Mouse (Mus musculus): Measurements from ENCODE around the gene Ubqln4.

- TF ChIP-seq CTCF (conservative IDR thresholded peaks at IDR 0.05; ENCODE audit: low read length): no peak
- no peak for TF ChIP-seq POU5F1 (IDR thresholded peaks at IDR 0.05; ENCODE audit: borderline replicate concordance, low read length)
- TF ChIP-seq NANOG (IDR thresholded peaks at IDR 0.05; ENCODE audit: borderline replicate concordance, low read length): no peak
Observed at GRCm38 (mm10) chr3:88542486-88542885, 11.1 kb upstream of the Ubqln4 start.

All from E14TG2a.4 (cell line).